In the genomic region with DNA sequence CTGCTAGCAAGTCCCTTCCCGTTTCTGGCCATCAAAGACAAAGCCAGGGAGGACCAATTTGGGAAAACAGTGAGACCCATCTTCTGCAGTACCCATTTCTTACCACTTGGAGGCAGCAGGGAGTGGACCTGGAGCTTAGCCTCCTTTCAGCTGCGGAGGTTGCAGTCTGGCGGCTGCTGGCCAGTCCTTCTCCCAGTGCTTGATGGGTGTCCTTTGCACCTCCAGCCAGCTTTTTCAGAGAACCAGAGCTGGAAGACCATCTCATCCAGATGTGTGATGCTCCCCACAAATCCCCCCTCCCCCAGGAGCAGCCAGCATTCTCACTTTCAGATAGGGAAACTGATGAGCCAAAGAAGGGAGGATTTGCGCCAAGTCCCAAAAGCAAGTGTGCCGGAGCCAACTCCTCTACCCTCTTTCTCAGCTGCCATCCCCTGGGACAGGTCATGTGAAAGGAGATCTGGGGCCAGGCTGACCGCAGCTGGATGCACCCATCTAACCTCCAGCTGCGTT, we compare ENCODE assay signal across 8 mouse cellular contexts. TPM values are rescaled to one million over a fixed set of nuclear protein-coding genes. Genes with fewer than 3 reads are reported as not detected.
DNase-seq lines count a peak whose midpoint lies in the region; ATAC-seq and TF ChIP-seq lines count a peak whose summit lies in the region.

No protein-coding gene starts in this region.

- ATAC-seq in kidney, embryonic 14.5 days (ENCODE audit: low FRiP score, low TSS enrichment) = no peak
- ATAC-seq in megakaryocyte progenitor cell, adult 5-6 weeks (replicated peaks; ENCODE audit: poor library complexity) = peak; percentile 72
- ATAC-seq in stomach, embryonic 15.5 days (ENCODE audit: insufficient read depth, low FRiP score, low read depth) = no peak

- no peak for TF ChIP-seq POLR2A in bone marrow macrophage, adult 2 months (IDR thresholded peaks at IDR 0.05; ENCODE audit: borderline replicate concordance, low read depth, low read length)
- TF ChIP-seq POLR2A in embryonic fibroblast, embryonic 13.5 days (IDR thresholded peaks at IDR 0.05; ENCODE audit: low read depth, low read length) = no peak

- WGBS in kidney, embryonic 14.5 days = 20% methylated on average over 7 of the region's 7 CpGs
- 41% methylated on average over 7 of the region's 7 CpGs for WGBS in hindbrain, embryonic 10.5 days
- WGBS in stomach, embryonic 15.5 days = 27% methylated on average over 7 of the region's 7 CpGs

- H3K27me3 ChIP-seq in kidney, embryonic 14.5 days (ENCODE audit: control insufficient read depth, insufficient read depth, low read length) = no peaks in the 10 kb centered on the region
- H3K27me3 ChIP-seq in hindbrain, embryonic 10.5 days (ENCODE audit: insufficient read depth, poor library complexity, severe bottlenecking) = peaks cover 12% of the 10 kb centered on the region
- H3K27me3 ChIP-seq in stomach, embryonic 15.5 days (replicated peaks) = no peaks in the 10 kb centered on the region

- peak; percentile 77 for DNase-seq in kidney, adult 18-20 months
- DNase-seq in hindbrain, embryonic 10.5 days (ENCODE audit: low spot score) = peak; percentile 74
- peak; percentile 68 for DNase-seq in layer of hippocampus, adult 9-11 months

- H3K4me3 ChIP-seq in kidney, embryonic 14.5 days (ENCODE audit: low read length) = no peak overlapping the region
- no peak overlapping the region for H3K4me3 ChIP-seq in bone marrow macrophage, adult 2 months (ENCODE audit: insufficient read depth, low read length)
- no peak overlapping the region for H3K4me3 ChIP-seq in embryonic fibroblast, embryonic 13.5 days (ENCODE audit: insufficient read depth, low read length)
- no peak overlapping the region for H3K4me3 ChIP-seq in hindbrain, embryonic 10.5 days
- no peak overlapping the region for H3K4me3 ChIP-seq in stomach, embryonic 15.5 days (replicated peaks)

- H3K4me1 ChIP-seq in kidney, embryonic 14.5 days (ENCODE audit: control insufficient read depth, insufficient read depth, low read length) = peaks cover 32% of the 10 kb centered on the region
- H3K4me1 ChIP-seq in bone marrow macrophage, adult 2 months (ENCODE audit: control insufficient read depth, insufficient read depth, low read length) = no peaks in the 10 kb centered on the region
- no peaks in the 10 kb centered on the region for H3K4me1 ChIP-seq in embryonic fibroblast, embryonic 13.5 days (ENCODE audit: control insufficient read depth, insufficient read depth, low read length)
- H3K4me1 ChIP-seq in hindbrain, embryonic 10.5 days (replicated peaks) = peaks cover 23% of the 10 kb centered on the region
- peaks cover 15% of the 10 kb centered on the region; the same call in 1 of the 2 replicates for H3K4me1 ChIP-seq in stomach, embryonic 15.5 days

- no peak overlapping the region for H3K4me2 ChIP-seq in kidney, embryonic 14.5 days (replicated peaks; ENCODE audit: low read depth, low read length)
- H3K4me2 ChIP-seq in stomach, embryonic 15.5 days = peak overlapping the region; percentile 25; the same call in 1 of the 2 replicates

- TF ChIP-seq CTCF in bone marrow macrophage, adult 2 months (IDR thresholded peaks at IDR 0.05; ENCODE audit: low read depth, low read length) = peak; percentile 71
- TF ChIP-seq CTCF in embryonic fibroblast, embryonic 13.5 days (IDR thresholded peaks at IDR 0.05; ENCODE audit: borderline replicate concordance, insufficient read depth, low read length) = peak; percentile 80; the same call in 1 of the 2 replicates

- no peak overlapping the region for H3K27ac ChIP-seq in kidney, embryonic 14.5 days (ENCODE audit: low read depth, low read length)
- H3K27ac ChIP-seq in bone marrow macrophage, adult 2 months (ENCODE audit: insufficient read depth, low read depth, low read length) = no peak overlapping the region
- no peak overlapping the region for H3K27ac ChIP-seq in embryonic fibroblast, embryonic 13.5 days (ENCODE audit: insufficient read depth, low read length)
- no peak overlapping the region for H3K27ac ChIP-seq in hindbrain, embryonic 10.5 days
- H3K27ac ChIP-seq in stomach, embryonic 15.5 days = peak overlapping the region; percentile 28; the same call in 1 of the 2 replicates

- H3K9me3 ChIP-seq in kidney, embryonic 14.5 days (ENCODE audit: control insufficient read depth, low read length) = no peaks in the 10 kb centered on the region
- no peaks in the 10 kb centered on the region for H3K9me3 ChIP-seq in hindbrain, embryonic 10.5 days
- no peaks in the 10 kb centered on the region for H3K9me3 ChIP-seq in stomach, embryonic 15.5 days

- no peak overlapping the region for H3K9ac ChIP-seq in kidney, embryonic 14.5 days (ENCODE audit: low read depth, low read length)
- no peak overlapping the region for H3K9ac ChIP-seq in stomach, embryonic 15.5 days

- H3K36me3 ChIP-seq in kidney, embryonic 14.5 days (ENCODE audit: control insufficient read depth, insufficient read depth, low read length) = no peaks in the 10 kb centered on the region
- no peaks in the 10 kb centered on the region for H3K36me3 ChIP-seq in hindbrain, embryonic 10.5 days
- no peaks in the 10 kb centered on the region for H3K36me3 ChIP-seq in stomach, embryonic 15.5 days

RNA-seq across cellular contexts. Expression of gene Odf3l1, which starts 20.7 kb away (rescaled TPM):
- polyA plus RNA-seq in kidney, embryonic 14.5 days (2014; fragmentation: Nextera tagmentation; extraction: Ambion mirVana) = 0.20 TPM in 1 of 2 replicates, not detected in the other
- not detected in 2 replicates for polyA plus RNA-seq in bone marrow macrophage, adult 2 months (2012; ENCODE audit: insufficient read depth, insufficient read length, missing spikeins)
- not detected in 2 replicates for polyA plus RNA-seq in embryonic fibroblast, embryonic 13.5 days (2011; ENCODE audit: insufficient read length, low read depth, missing spikeins)
- polyA plus RNA-seq in hindbrain, embryonic 10.5 days (2016; fragmentation: Nextera tagmentation; extraction: Ambion mirVana) = 0.14 TPM in 1 of 2 replicates, not detected in the other
- not detected in 2 replicates for total RNA-seq in megakaryocyte progenitor cell, adult 5-6 weeks (2015)
- total RNA-seq in megakaryocyte progenitor cell, adult 5-6 weeks (2017) = not detected in 2 replicates
- 1.4 and 2.3 TPM in 2 replicates for polyA plus RNA-seq in stomach, embryonic 15.5 days (2015; fragmentation: Nextera tagmentation; extraction: Ambion mirVana)

RNA-seq across cellular contexts. Expression of gene Cspg4, which starts 21.1 kb away (rescaled TPM):
- polyA plus RNA-seq in kidney, embryonic 14.5 days (2014; fragmentation: Nextera tagmentation; extraction: Ambion mirVana) = 15.7 and 19.2 TPM in 2 replicates
- 0.32 and 0.67 TPM in 2 replicates for polyA plus RNA-seq in bone marrow macrophage, adult 2 months (2012; ENCODE audit: insufficient read depth, insufficient read length, missing spikeins)
- polyA plus RNA-seq in embryonic fibroblast, embryonic 13.5 days (2011; ENCODE audit: insufficient read length, low read depth, missing spikeins) = 48.4 and 76.1 TPM in 2 replicates
- 1.9 and 2.0 TPM in 2 replicates for polyA plus RNA-seq in hindbrain, embryonic 10.5 days (2016; fragmentation: Nextera tagmentation; extraction: Ambion mirVana)
- total RNA-seq in megakaryocyte progenitor cell, adult 5-6 weeks (2015) = not detected in 2 replicates
- not detected in 2 replicates for total RNA-seq in megakaryocyte progenitor cell, adult 5-6 weeks (2017)
- 18.9 and 21.1 TPM in 2 replicates for polyA plus RNA-seq in stomach, embryonic 15.5 days (2015; fragmentation: Nextera tagmentation; extraction: Ambion mirVana)

RNA-seq across cellular contexts. Expression of gene Lingo1, which starts 47.5 kb away (rescaled TPM):
- polyA plus RNA-seq in kidney, embryonic 14.5 days (2014; fragmentation: Nextera tagmentation; extraction: Ambion mirVana) = 4.3 and 4.6 TPM in 2 replicates
- not detected in 2 replicates for polyA plus RNA-seq in bone marrow macrophage, adult 2 months (2012; ENCODE audit: insufficient read depth, insufficient read length, missing spikeins)
- 3.7 and 5.2 TPM in 2 replicates for polyA plus RNA-seq in embryonic fibroblast, embryonic 13.5 days (2011; ENCODE audit: insufficient read length, low read depth, missing spikeins)
- polyA plus RNA-seq in hindbrain, embryonic 10.5 days (2016; fragmentation: Nextera tagmentation; extraction: Ambion mirVana) = 5.1 and 9.9 TPM in 2 replicates
- total RNA-seq in megakaryocyte progenitor cell, adult 5-6 weeks (2015) = not detected in 2 replicates
- total RNA-seq in megakaryocyte progenitor cell, adult 5-6 weeks (2017) = not detected in 2 replicates
- 2.8 and 3.0 TPM in 2 replicates for polyA plus RNA-seq in stomach, embryonic 15.5 days (2015; fragmentation: Nextera tagmentation; extraction: Ambion mirVana)
